Mouse (Mus musculus) stomach, embryonic 15.5 days (tissue): ENCODE measurements around the gene Tlcd2. TPM values are rescaled to one million over a fixed set of nuclear protein-coding genes. Genes with fewer than 3 reads are reported as not detected.

Source experiments
- ATAC-seq: fragments of 200-750 bp; cut with Nextera tagmentation; 2 replicates; pipeline ENCODE4 v1.8.0; 2017; ENCODE audit warnings: low read depth, moderate number of reproducible peaks, moderate TSS enrichment; ENCODE audit not compliant: insufficient read depth, low FRiP score
- H3K27ac ChIP-seq: fragments of 300-500 bp; sonication (generic); 2 replicates; pipeline ENCODE4 v1.5.1; 2015; ENCODE audit warnings: mild to moderate bottlenecking, inconsistent platforms
- H3K27me3 ChIP-seq: fragments of 300-500 bp; sonication (generic); replicated peaks from 2 replicates; pipeline ENCODE4 v1.6.1; 2015; ENCODE audit warnings: inconsistent platforms
- H3K36me3 ChIP-seq: fragments of 300-500 bp; sonication (generic); 2 replicates; pipeline ENCODE4 v1.6.1; 2015; ENCODE audit warnings: inconsistent platforms
- H3K4me1 ChIP-seq: fragments of 300-500 bp; sonication (generic); 2 replicates; pipeline ENCODE4 v1.6.1; 2015; ENCODE audit warnings: inconsistent platforms
- H3K4me2 ChIP-seq: fragments of 300-500 bp; sonication (generic); 2 replicates; pipeline ENCODE4 v1.6.1; 2015; ENCODE audit warnings: mild to moderate bottlenecking, inconsistent platforms
- H3K4me3 ChIP-seq: fragments of 300-500 bp; sonication (generic); replicated peaks from 2 replicates; pipeline ENCODE4 v1.5.1; 2015; ENCODE audit warnings: inconsistent platforms
- H3K9ac ChIP-seq: fragments of 300-500 bp; sonication (generic); 2 replicates; pipeline ENCODE4 v1.6.1; 2015; ENCODE audit warnings: inconsistent platforms
- H3K9me3 ChIP-seq: fragments of 300-500 bp; sonication (generic); 2 replicates; pipeline ENCODE4 v1.6.1; 2016; ENCODE audit warnings: inconsistent platforms
- WGBS: fragments of 180-500 bp; shearing (Covaris S2); methylation state at CpG from one replicate; pipeline ENCODE4 v1.1.7; 2015; 5-methylcytosine and 5-hydroxymethylcytosine counted together
- polyA plus RNA-seq: library from polyadenylated mRNA; unstranded; fragments of >200 nt; fragmentation: Nextera tagmentation; extraction: Ambion mirVana; gene quantifications from 2 replicates; pipeline ENCODE4 v1.2.1, GENCODE M21; 2015

Gene Tlcd2
- polyA plus RNA-seq: 19.7 and 22.3 TPM in 2 replicates

GRCm38 (mm10) chr11:75460844-75461742, at the start of gene Tlcd2:
Gene Tlcd2 (plus strand): TSS chr11:75461715.
- WGBS: under 1% methylated on average over 46 of the region's 46 CpGs
- H3K4me1 ChIP-seq: peaks cover 32% of the 10 kb centered on the region
- H3K9ac ChIP-seq: peak within 1 kb of the TSS; percentile 48
- H3K27me3 ChIP-seq: no peaks in the 10 kb centered on the region
- peak within 1 kb of the TSS; percentile 83 for H3K4me3 ChIP-seq
- H3K9me3 ChIP-seq: no peaks in the 10 kb centered on the region
- peak within 1 kb of the TSS; percentile 98 for H3K27ac ChIP-seq
- peak; percentile 92 for ATAC-seq
- peaks cover 10% of the 10 kb centered on the region; the same call in 1 of the 2 replicates for H3K36me3 ChIP-seq
- peak within 1 kb of the TSS; percentile 98 for H3K4me2 ChIP-seq

GRCm38 (mm10) chr11:75415096-75415495, 46.4 kb upstream of the Tlcd2 start:
- 51% methylated on average over 7 of the region's 7 CpGs for WGBS

DNA sequence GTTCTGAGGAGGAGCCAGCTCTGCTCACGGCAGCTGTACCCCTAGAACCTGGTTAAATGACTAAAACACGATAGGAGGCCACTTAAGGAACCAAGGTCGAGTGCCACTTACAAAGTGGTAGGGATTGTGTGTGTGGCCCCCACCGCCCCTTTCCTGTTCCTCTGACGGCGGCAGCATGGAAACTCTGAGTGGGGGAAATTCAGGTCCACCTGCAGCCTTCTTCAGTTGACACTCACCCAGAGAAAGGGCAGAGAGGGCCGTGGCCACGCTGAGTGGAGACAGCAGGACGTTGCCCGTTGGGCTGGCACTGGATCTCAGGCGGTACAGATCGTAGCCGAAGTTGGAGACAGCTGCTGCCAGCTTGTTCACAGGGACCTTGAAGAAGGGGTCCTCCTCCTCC, 45.5 kb upstream of the Tlcd2 start:
- H3K9ac ChIP-seq: no peak overlapping the region
- H3K4me2 ChIP-seq: no peak overlapping the region
- no peak overlapping the region for H3K27ac ChIP-seq
- H3K27me3 ChIP-seq: no peaks in the 10 kb centered on the region
- no peak overlapping the region for H3K4me3 ChIP-seq
- H3K9me3 ChIP-seq: no peaks in the 10 kb centered on the region
- WGBS: 83% methylated on average over 13 of the region's 13 CpGs
- no peaks in the 10 kb centered on the region for H3K4me1 ChIP-seq
- ATAC-seq: no peak
- H3K36me3 ChIP-seq: no peaks in the 10 kb centered on the region

More at GRCm38 (mm10) chr11:75415096-75415495, 46.4 kb upstream of the Tlcd2 start:
- H3K4me1 ChIP-seq: no peaks in the 10 kb centered on the region
- H3K36me3 ChIP-seq: no peaks in the 10 kb centered on the region
- H3K9me3 ChIP-seq: no peaks in the 10 kb centered on the region
- H3K4me2 ChIP-seq: no peak overlapping the region
- no peak overlapping the region for H3K9ac ChIP-seq
- no peak overlapping the region for H3K27ac ChIP-seq
- no peak overlapping the region for H3K4me3 ChIP-seq
- ATAC-seq: no peak
- H3K27me3 ChIP-seq: no peaks in the 10 kb centered on the region

DNA sequence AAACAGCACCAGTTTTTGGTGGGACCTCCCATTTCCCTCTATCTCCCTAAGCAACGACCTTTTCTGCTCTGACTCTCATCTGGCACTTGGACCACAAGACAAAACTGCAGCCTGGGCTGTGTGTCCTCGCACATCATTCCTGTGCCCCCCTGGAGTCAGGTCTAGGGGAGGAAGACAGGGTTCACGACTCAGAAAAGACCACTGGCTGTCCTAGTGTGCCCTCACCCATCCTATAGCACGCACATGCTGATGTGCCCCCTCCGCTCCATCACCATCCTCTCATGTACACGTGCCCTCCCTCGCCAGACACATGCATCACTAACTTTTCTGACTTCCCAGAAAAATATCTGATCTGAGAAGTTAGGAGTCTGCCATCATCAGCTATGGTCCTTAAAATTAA, 41.5 kb upstream of the Tlcd2 start:
- H3K27me3 ChIP-seq: no peaks in the 10 kb centered on the region
- ATAC-seq: no peak
- H3K4me1 ChIP-seq: peaks cover 9% of the 10 kb centered on the region
- H3K27ac ChIP-seq: no peak overlapping the region
- WGBS: 81% methylated on average over 7 of the region's 7 CpGs
- H3K9me3 ChIP-seq: no peaks in the 10 kb centered on the region
- H3K4me2 ChIP-seq: no peak overlapping the region
- H3K36me3 ChIP-seq: no peaks in the 10 kb centered on the region
- H3K9ac ChIP-seq: no peak overlapping the region
- H3K4me3 ChIP-seq: no peak overlapping the region

- 56% methylated on average over 5 of the region's 5 CpGs for whole genome bisulfite sequencing
- H3K4me2 ChIP-seq: no peak overlapping the region
Measured at GRCm38 (mm10) chr11:75420810-75421374, 40.6 kb upstream of the Tlcd2 start.

GRCm38 (mm10) chr11:75421375-75422012, 40.0 kb upstream of the Tlcd2 start:
- ATAC-seq: peak; percentile 47; the same call in 1 of the 2 replicates
- peak overlapping the region; percentile 35 for H3K4me3 ChIP-seq

More at GRCm38 (mm10) chr11:75420810-75421374, 40.6 kb upstream of the Tlcd2 start:
- no peaks in the 10 kb centered on the region for H3K9me3 ChIP-seq
- H3K36me3 ChIP-seq: no peaks in the 10 kb centered on the region
- no peak overlapping the region for H3K4me3 ChIP-seq
- peaks cover 9% of the 10 kb centered on the region for H3K4me1 ChIP-seq
- no peak for ATAC-seq
- no peak overlapping the region for H3K27ac ChIP-seq
- H3K9ac ChIP-seq: no peak overlapping the region
- H3K27me3 ChIP-seq: no peaks in the 10 kb centered on the region

DNA sequence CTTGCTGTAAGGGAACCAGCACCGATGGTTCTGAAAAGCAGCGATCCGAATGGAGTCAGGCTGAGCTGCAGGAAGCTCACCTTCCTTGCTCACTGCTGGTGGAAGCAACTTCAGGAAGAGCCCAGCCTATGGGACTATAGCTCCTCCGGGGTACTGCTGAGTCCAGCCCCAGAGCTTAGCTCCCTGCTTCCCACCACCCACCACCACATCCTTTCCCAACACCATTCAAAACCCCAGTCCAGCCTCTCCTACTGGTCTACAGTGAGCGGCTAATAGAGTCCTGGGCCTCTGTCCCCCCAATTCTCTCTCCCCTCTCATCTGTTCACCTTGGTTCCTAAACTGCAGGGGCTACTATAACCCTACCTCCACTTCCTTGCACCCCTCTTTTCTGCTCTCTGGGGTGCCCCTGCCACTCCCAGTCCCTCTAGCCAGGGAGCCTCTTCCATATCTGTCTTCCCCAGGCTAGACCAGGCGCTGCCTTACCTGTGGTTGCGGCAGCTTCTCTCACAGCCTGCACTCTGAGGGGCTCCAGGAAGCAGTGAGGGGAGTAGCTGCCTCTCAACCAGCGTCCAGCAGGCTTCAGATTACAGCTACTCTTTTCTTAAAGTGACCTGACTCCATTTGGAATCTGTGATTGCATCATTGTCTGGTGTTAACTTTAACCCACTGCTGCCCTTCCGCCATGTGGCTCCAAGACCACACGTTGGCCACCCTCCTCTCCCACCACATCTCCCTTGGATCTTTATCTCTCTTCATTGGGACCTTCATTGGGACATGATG, 39.3 kb upstream of the Tlcd2 start, which contains the start of gene Serpinf1:
Serpinf1 (minus strand) TSS at position 689 of the 780 bp plus-strand sequence.
- WGBS: 35% methylated on average over 10 of the region's 10 CpGs
- H3K9me3 ChIP-seq: no peaks in the 10 kb centered on the region
- no peak within 1 kb of the TSS for H3K27ac ChIP-seq
- no peaks in the 10 kb centered on the region for H3K27me3 ChIP-seq
- peak within 1 kb of the TSS; percentile 35 for H3K4me3 ChIP-seq
- H3K9ac ChIP-seq: no peak within 1 kb of the TSS
- peaks cover 9% of the 10 kb centered on the region for H3K4me1 ChIP-seq
- H3K4me2 ChIP-seq: peak within 1 kb of the TSS; percentile 46
- no peaks in the 10 kb centered on the region for H3K36me3 ChIP-seq
- no peak for ATAC-seq

More at GRCm38 (mm10) chr11:75421375-75422012, 40.0 kb upstream of the Tlcd2 start:
- Histone ChIP-seq H3K9me3 (no peaks in the 10 kb centered on the region), H3K9ac (no peak overlapping the region), H3K36me3 (no peaks in the 10 kb centered on the region), H3K27ac (no peak overlapping the region), H3K4me1 (peaks cover 9% of the 10 kb centered on the region), H3K27me3 (no peaks in the 10 kb centered on the region), H3K4me2 (peak overlapping the region; percentile 46)
- 43% methylated on average over 6 of the region's 6 CpGs for WGBS

DNA sequence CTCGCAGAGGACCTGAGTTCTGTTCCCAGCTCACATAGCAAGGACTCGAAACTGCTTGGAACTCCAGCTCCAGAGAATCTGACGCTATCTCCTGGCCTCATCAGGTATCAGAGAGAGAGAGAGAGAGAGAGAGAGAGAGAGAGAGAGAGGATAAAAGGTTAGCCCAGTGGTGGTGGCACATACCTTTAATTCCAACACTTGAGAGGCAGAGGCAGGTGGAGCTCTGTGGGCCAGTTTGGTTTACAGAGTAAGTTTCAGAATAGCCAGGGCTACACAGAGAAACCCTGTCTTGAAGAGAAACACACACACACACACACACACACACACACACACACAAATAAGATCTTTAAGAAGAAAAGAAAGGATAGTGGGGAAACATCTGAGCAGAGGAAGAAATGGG, 38.4 kb upstream of the Tlcd2 start:
- Histone ChIP-seq H3K27ac (no peak overlapping the region), H3K27me3 (no peaks in the 10 kb centered on the region), H3K4me2 (no peak overlapping the region), H3K9ac (no peak overlapping the region), H3K36me3 (no peaks in the 10 kb centered on the region), H3K4me3 (no peak overlapping the region), H3K4me1 (peaks cover 9% of the 10 kb centered on the region), H3K9me3 (no peaks in the 10 kb centered on the region)
- ATAC-seq: no peak
- 89% methylated on average over 3 of the region's 3 CpGs for WGBS

GRCm38 (mm10) chr11:75424033-75424432, 37.5 kb upstream of the Tlcd2 start:
- ATAC-seq: no peak
- Histone ChIP-seq H3K27me3 (no peaks in the 10 kb centered on the region), H3K4me1 (peaks cover 9% of the 10 kb centered on the region), H3K4me2 (no peak overlapping the region), H3K4me3 (no peak overlapping the region), H3K9me3 (no peaks in the 10 kb centered on the region), H3K9ac (no peak overlapping the region), H3K27ac (no peak overlapping the region), H3K36me3 (no peaks in the 10 kb centered on the region)
- 84% methylated on average over 9 of the region's 9 CpGs for WGBS

GRCm38 (mm10) chr11:75424459-75424858, 37.1 kb upstream of the Tlcd2 start:
- no peak for ATAC-seq
- Histone ChIP-seq H3K9ac (no peak overlapping the region), H3K27ac (no peak overlapping the region), H3K4me1 (peaks cover 9% of the 10 kb centered on the region), H3K27me3 (no peaks in the 10 kb centered on the region), H3K4me3 (no peak overlapping the region), H3K4me2 (no peak overlapping the region), H3K9me3 (no peaks in the 10 kb centered on the region), H3K36me3 (no peaks in the 10 kb centered on the region)
- WGBS: 91% methylated on average over 3 of the region's 3 CpGs

GRCm38 (mm10) chr11:75429019-75429705, 32.4 kb upstream of the Tlcd2 start:
- no peak overlapping the region for H3K4me3 ChIP-seq
- H3K4me2 ChIP-seq: no peak overlapping the region
- H3K27me3 ChIP-seq: no peaks in the 10 kb centered on the region
- H3K9me3 ChIP-seq: no peaks in the 10 kb centered on the region
- H3K36me3 ChIP-seq: no peaks in the 10 kb centered on the region
- H3K27ac ChIP-seq: no peak overlapping the region
- no peak overlapping the region for H3K9ac ChIP-seq
- no peak for ATAC-seq
- whole genome bisulfite sequencing: 71% methylated on average over 9 of the region's 9 CpGs
- H3K4me1 ChIP-seq: no peaks in the 10 kb centered on the region
